Comparison of ENCODE assay signal across 7 mouse cellular contexts in the genomic region with DNA sequence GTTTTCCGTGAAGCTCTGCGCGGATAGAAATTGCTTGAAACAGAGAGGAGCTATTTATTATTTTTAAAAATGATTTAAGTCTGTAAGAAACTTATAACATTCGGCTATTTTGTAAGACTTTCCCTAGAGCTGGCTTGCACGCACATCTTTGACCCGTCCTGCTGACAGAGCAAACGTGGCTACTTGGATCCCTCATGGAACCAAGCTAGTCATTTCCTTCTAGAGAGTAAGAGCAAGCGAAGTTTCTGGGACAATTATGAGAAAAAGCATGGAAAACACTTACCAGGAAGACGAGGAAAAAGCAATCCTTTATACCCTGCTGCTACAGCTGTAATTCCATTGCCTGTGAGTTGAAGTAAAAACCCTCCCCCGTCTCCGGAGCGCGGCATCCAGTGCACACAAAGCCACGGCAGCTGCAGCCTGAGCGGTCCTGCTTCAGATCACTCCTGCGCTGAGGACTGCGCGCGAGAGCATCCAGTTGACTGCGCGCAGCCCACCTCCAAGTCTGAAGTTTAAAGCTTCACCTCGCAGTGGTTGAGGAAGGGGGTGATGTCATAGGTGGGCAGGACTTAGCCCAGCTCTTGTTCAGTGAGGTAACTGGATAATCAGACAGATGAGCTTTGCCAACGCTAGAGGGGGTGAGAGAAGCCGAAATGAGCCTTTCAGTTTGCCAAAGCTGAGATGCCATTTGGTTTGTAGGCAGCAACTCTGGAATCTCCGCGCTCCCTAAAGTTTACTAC. TPM values are rescaled to one million over a fixed set of nuclear protein-coding genes. Genes with fewer than 3 reads are reported as not detected.
A peak's percentile ranks its signal among the peaks of the same experiment; 100 is the strongest.
DNase-seq lines count a peak whose midpoint lies in the region; ATAC-seq and TF ChIP-seq lines count a peak whose summit lies in the region.

A gene (minus strand): TSS at position 507 of the 740 bp plus-strand sequence.

- H3K9me3 ChIP-seq in intestine, postnatal 0 days (ENCODE audit: control insufficient read depth), result no peaks in the 10 kb centered on the region

- H3K9ac ChIP-seq in intestine, postnatal 0 days (ENCODE audit: low read depth, low read length), result peak within 1 kb of the TSS; percentile 45

- H3K27ac ChIP-seq in intestine, postnatal 0 days (ENCODE audit: low read depth, low read length), result peak within 1 kb of the TSS; percentile 86

- DNase-seq in adrenal gland, postnatal 36 days, result peak; percentile 86 to 91
- peak; percentile 92 for DNase-seq in embryo, embryonic 9.5 days (ENCODE audit: extremely low spot score)
- DNase-seq in left cerebral cortex, postnatal 25 days (ENCODE audit: low spot score in 2 of 2), result peak; percentile 92 to 99
- peak; percentile 76 for DNase-seq in right cerebral cortex, postnatal 4 days

- peak within 1 kb of the TSS; percentile 61 for H3K4me3 ChIP-seq in intestine, postnatal 0 days (ENCODE audit: low read depth, low read length)

- peak; percentile 99 for ATAC-seq in granulocyte monocyte progenitor cell, adult 5-6 weeks (replicated peaks; ENCODE audit: poor library complexity, severe bottlenecking)
- peak; percentile 98 for ATAC-seq in intestine, postnatal 0 days
- ATAC-seq in megakaryocyte-erythroid progenitor cell, adult 5-6 weeks (replicated peaks; ENCODE audit: low FRiP score, low TSS enrichment, poor library complexity, severe bottlenecking), result peak; percentile 100

- 1% methylated on average over 26 of the region's 26 CpGs for WGBS in intestine, postnatal 0 days

- TF ChIP-seq CTCF in intestine, postnatal 0 days (IDR thresholded peaks at IDR 0.05; ENCODE audit: low read depth), result peak; percentile 94

- no peaks in the 10 kb centered on the region for H3K36me3 ChIP-seq in intestine, postnatal 0 days (ENCODE audit: control insufficient read depth, insufficient read depth)

- peak within 1 kb of the TSS; percentile 69 for H3K4me2 ChIP-seq in intestine, postnatal 0 days (replicated peaks; ENCODE audit: low read depth)

- intact Hi-C loops in left cerebral cortex, postnatal 25 days (cut with DNase I), result loop anchor here (2.0 to 5.0 kb wide), 3 partner anchors 338 to 1581 kb away; no protein-coding TSS in a partner anchor

- peaks cover 4% of the 10 kb centered on the region; the same call in 1 of the 2 replicates for H3K4me1 ChIP-seq in intestine, postnatal 0 days (replicated peaks; ENCODE audit: control insufficient read depth, insufficient read depth, low read length)

- H3K27me3 ChIP-seq in intestine, postnatal 0 days (replicated peaks; ENCODE audit: control insufficient read depth, insufficient read depth, low read length), result no peaks in the 10 kb centered on the region

RNA-seq across cellular contexts. Expression of the gene that starts here (rescaled TPM):
- 1 to 10 TPM; 5.2 to 7.6 TPM for total RNA-seq in adrenal gland, postnatal 36 days (2021)
- total RNA-seq in granulocyte monocyte progenitor cell, adult 5-6 weeks (2014; fragmentation: Nextera tagmentation), result not detected in 2 replicates
- total RNA-seq in granulocyte monocyte progenitor cell, adult 5-6 weeks (2017), result not detected in 2 replicates
- polyA plus RNA-seq in intestine, postnatal 0 days (2015; fragmentation: Nextera tagmentation; extraction: Ambion mirVana), result 18.5 and 20.7 TPM in 2 replicates
- total RNA-seq in left cerebral cortex, postnatal 25 days (2021), result 10 to 100 TPM; 32.2 to 32.6 TPM
- not detected in 2 replicates for total RNA-seq in megakaryocyte-erythroid progenitor cell, adult 5-6 weeks (2014; fragmentation: Nextera tagmentation)
- 0.42 TPM in 1 of 2 replicates, not detected in the other for total RNA-seq in megakaryocyte-erythroid progenitor cell, adult 5-6 weeks (2017)

Comparison
In these comparisons a context has a peak if more than half of its experiments do, and no peak if none do; other contexts are left out.
1. Peak in every context shown above with its lines: DNase-seq, ATAC-seq, H3K4me3 ChIP-seq and H3K27ac ChIP-seq.
2. RNA of the gene that starts here (total RNA-seq): 32.2 to 32.6 TPM in left cerebral cortex, postnatal 25 days and 5.2 to 7.6 TPM in adrenal gland, postnatal 36 days; 0.42 TPM in megakaryocyte-erythroid progenitor cell, adult 5-6 weeks and not detected in granulocyte monocyte progenitor cell, adult 5-6 weeks; every median in the first group is over 4 times any median in the second.
3. Peak in ATAC-seq in granulocyte monocyte progenitor cell, adult 5-6 weeks; RNA of the gene not detected or under 1 TPM.
4. Peak in ATAC-seq in megakaryocyte-erythroid progenitor cell, adult 5-6 weeks; RNA of the gene not detected or under 1 TPM.